Mouse (Mus musculus) hindbrain, postnatal 0 days (tissue): ENCODE data around the gene Ctnnbip1. TPM values are rescaled to one million over a fixed set of nuclear protein-coding genes. Genes with fewer than 3 reads are reported as not detected.

Experiments used
- ATAC-seq: fragments of 200-750 bp; cut with Nextera tagmentation; 2 replicates; pipeline ENCODE4 v1.8.0; 2017; ENCODE audit warnings: mild to moderate bottlenecking, moderate TSS enrichment, moderate library complexity
- DNase-seq: peaks from one replicate; pipeline ENCODE4 v3.0.0-alpha.2; 2015; ENCODE audit warnings: low spot score
- H3K27ac ChIP-seq: fragments of 300-500 bp; sonication (generic); 2 replicates; pipeline ENCODE4 v1.5.1; 2014; ENCODE audit warnings: mild to moderate bottlenecking
- H3K27me3 ChIP-seq: fragments of 300-500 bp; sonication (generic); 2 replicates; pipeline ENCODE4 v1.6.1; 2014; ENCODE audit warnings: low read length, mixed read lengths; ENCODE audit not compliant: insufficient read depth
- H3K36me3 ChIP-seq: fragments of 300-500 bp; sonication (generic); 2 replicates; pipeline ENCODE4 v1.6.1; 2014; ENCODE audit warnings: low read length, mixed read lengths; ENCODE audit not compliant: insufficient read depth
- H3K4me1 ChIP-seq: fragments of 300-500 bp; sonication (generic); 2 replicates; pipeline ENCODE4 v1.6.1; 2014; ENCODE audit warnings: antibody characterized with exemption, low read length, mixed read lengths; ENCODE audit not compliant: insufficient read depth
- H3K4me2 ChIP-seq: fragments of 300-500 bp; sonication (generic); 2 replicates; pipeline ENCODE4 v1.6.1; 2014; ENCODE audit warnings: low read depth, mild to moderate bottlenecking, low read length, moderate library complexity, mixed read lengths
- H3K4me3 ChIP-seq: fragments of 300-500 bp; sonication (generic); 2 replicates; pipeline ENCODE4 v1.5.1; 2014; ENCODE audit warnings: low read length
- H3K9ac ChIP-seq: fragments of 300-500 bp; sonication (generic); replicated peaks from 2 replicates; pipeline ENCODE4 v1.6.1; 2014; ENCODE audit warnings: mild to moderate bottlenecking, low read length, moderate library complexity, mixed read lengths
- H3K9me3 ChIP-seq: fragments of 300-500 bp; sonication (generic); 2 replicates; pipeline ENCODE4 v1.6.1; 2016; ENCODE audit warnings: low read length, mixed read lengths
- CTCF ChIP-seq: IDR thresholded peaks from 2 replicates; pipeline ENCODE4 v1.5.1; 2016; ENCODE audit warnings: antibody characterized with exemption, control low read depth, low read depth
- WGBS: fragments of 180-500 bp; shearing (Covaris S2); extraction: QIAGEN DNeasy Blood & Tissue Kit; methylation state at CpG from one replicate; pipeline ENCODE4 v1.1.7; 2014; 5-methylcytosine and 5-hydroxymethylcytosine counted together
- polyA plus RNA-seq: library from polyadenylated mRNA; unstranded; fragments of >200 nt; fragmentation: Nextera tagmentation; extraction: Ambion mirVana; gene quantifications from 2 replicates; pipeline ENCODE4 v1.2.1, GENCODE M21; 2015
- total RNA-seq: library from RNA; depleted of rRNA; stranded (reverse); fragments of >200 nt; gene quantifications from 2 replicates; pipeline ENCODE4 v1.2.3, GENCODE M21; 2014

The Ctnnbip1 gene
- total and polyA plus RNA-seq, 2 experiments from 2014 or later: 105 to 112 TPM

DNA sequence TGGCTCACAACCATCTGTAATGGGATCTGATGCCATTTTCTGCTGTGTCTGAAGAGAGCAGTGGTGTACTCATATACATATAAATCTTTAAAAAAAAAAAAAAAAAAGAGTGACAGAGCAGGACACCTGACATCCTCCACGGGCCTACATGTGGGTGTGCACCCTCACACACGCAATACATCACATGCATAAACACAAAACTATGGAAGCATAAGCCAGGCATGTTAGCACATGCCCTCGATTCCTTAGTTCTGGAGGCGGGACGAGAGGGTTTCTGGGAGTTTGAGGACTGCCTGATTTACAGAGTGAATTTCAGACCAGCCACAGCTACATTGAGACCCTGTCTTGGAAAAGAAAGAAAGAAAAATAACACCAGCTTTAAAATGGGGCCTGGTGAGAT lies 13.7 kb upstream of the Ctnnbip1 start:
- Histone ChIP-seq H3K27ac (no peak overlapping the region), H3K9me3 (no peaks in the 10 kb centered on the region), H3K9ac (no peak overlapping the region), H3K27me3 (no peaks in the 10 kb centered on the region), H3K4me2 (no peak overlapping the region), H3K4me3 (no peak overlapping the region), H3K36me3 (peaks cover 10% of the 10 kb centered on the region; the same call in 1 of the 2 replicates), H3K4me1 (no peaks in the 10 kb centered on the region)
- ATAC-seq (no peak), DNase-seq (no peak)
- no peak for TF ChIP-seq CTCF
- WGBS: 83% methylated on average over 5 of the region's 5 CpGs

DNA sequence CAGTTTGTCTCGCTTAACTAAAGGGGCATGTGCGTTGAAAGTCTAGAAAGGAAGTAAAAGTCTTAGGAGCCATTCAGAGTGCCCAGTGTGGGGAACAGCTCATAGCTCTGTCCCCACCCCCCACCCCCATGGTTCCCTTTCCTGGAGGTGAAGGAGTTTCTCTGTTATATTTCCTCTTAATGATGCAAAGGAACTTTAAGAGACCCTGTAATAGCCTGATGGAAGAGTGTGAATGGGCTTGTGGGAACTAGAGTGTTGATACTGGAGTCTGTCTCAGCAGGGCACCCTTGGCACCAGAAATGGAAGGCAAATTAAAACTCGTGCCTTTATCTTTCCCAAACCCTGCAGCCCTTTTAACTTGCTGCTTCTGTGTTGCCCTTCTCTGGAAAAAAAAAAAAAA lies 13.2 kb upstream of the Ctnnbip1 start:
- 26% methylated on average over 3 of the region's 3 CpGs for WGBS
- no peaks in the 10 kb centered on the region for H3K27me3 ChIP-seq
- no peak overlapping the region for H3K4me3 ChIP-seq
- no peak for DNase-seq
- no peak overlapping the region for H3K4me2 ChIP-seq
- ATAC-seq: no peak
- no peak overlapping the region for H3K9ac ChIP-seq
- TF ChIP-seq CTCF: no peak
- no peaks in the 10 kb centered on the region for H3K9me3 ChIP-seq
- H3K4me1 ChIP-seq: no peaks in the 10 kb centered on the region
- H3K36me3 ChIP-seq: peaks cover 7% of the 10 kb centered on the region; the same call in 1 of the 2 replicates
- H3K27ac ChIP-seq: no peak overlapping the region

DNA sequence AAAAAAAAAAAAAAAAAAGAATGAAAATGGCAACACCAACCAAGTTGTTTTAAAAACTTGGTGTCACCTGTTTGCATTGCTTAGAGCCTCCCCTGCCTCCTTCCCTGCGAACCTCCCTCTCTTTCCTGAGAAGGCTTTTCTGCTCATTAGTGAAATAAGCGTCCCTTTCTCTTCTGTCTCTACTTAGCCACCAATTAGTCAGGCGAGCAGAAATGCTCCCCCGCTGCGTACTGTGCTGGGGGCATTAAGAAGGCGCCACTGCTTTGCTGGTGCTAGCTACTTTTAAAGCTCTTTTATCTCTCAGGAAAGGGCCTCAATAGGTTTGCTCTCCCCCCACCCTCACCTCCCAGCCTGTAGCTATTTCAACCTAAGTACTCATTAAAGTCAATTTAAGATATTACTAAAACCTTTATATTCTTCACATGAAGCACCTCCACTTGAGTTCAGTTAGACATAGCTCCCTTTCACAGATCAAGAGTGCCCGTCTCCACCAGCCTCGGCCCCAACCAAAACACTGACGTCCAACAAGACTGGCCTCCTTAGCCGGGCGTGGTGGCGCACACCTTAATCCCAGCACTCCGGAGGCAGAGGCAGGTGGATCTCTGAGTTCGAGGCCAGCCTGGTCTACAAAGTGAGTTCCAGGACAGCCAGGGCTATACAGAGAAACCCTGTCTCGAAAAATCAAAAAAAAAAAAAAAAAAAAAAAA lies 12.6 kb upstream of the Ctnnbip1 start:
- ATAC-seq (no peak), DNase-seq (no peak)
- H3K4me3 ChIP-seq: no peak overlapping the region
- peaks cover 1% of the 10 kb centered on the region; the same call in 1 of the 2 replicates for H3K36me3 ChIP-seq
- no peaks in the 10 kb centered on the region for H3K4me1 ChIP-seq
- H3K27ac ChIP-seq: no peak overlapping the region
- no peak overlapping the region for H3K9ac ChIP-seq
- no peak overlapping the region for H3K4me2 ChIP-seq
- TF ChIP-seq CTCF: no peak
- H3K27me3 ChIP-seq: no peaks in the 10 kb centered on the region
- WGBS: 58% methylated on average over 14 of the region's 15 CpGs
- H3K9me3 ChIP-seq: no peaks in the 10 kb centered on the region

DNA sequence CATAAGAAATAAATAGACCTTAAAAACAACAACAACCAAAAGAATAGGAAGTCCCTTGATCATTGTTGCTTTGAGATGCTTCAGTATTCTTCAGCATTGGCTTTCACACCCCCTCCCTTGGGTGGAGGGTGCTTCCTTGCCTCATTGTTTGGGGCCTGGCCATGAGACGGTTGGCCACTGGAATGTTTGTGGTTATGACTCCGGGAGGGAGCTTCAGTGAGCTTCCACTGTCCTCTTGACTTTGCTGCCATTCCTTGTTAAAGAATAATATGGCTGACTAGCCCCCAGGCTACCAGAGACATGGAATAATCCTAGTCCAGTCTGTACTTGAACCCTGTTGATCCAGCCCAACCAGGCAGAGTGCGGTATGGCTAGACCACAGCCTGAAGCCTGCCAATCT lies 11.1 kb upstream of the Ctnnbip1 start:
- no peak for TF ChIP-seq CTCF
- no peak for DNase-seq
- Histone ChIP-seq H3K27ac (no peak overlapping the region), H3K4me2 (no peak overlapping the region), H3K9ac (no peak overlapping the region), H3K4me3 (no peak overlapping the region), H3K27me3 (no peaks in the 10 kb centered on the region), H3K4me1 (no peaks in the 10 kb centered on the region), H3K36me3 (no peaks in the 10 kb centered on the region), H3K9me3 (no peaks in the 10 kb centered on the region)
- WGBS: 85% methylated on average over 3 of the region's 3 CpGs
- no peak for ATAC-seq

DNA sequence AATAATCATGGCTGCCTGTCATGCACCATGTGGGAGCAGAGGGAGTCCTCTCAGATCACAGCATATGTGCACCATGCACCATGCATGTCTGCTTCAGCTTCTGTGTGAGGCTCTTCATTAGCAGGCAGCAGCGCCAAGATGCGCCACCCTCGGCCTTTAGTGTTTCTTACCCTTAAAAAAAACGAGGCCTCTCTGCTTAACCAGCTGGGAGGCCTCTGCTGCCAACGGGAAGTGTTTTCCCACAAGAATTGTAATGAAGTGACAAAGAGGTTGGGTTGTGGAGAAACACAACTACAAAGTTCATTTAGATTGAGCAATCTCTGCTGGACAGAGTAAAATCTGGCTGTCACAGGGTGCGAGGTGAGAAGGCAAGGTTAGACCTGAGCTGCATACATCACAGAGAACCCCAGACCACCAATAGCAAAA lies 6.8 kb upstream of the Ctnnbip1 start:
- H3K9ac ChIP-seq: no peak overlapping the region
- peak overlapping the region; percentile 36; the same call in 1 of the 2 replicates for H3K27ac ChIP-seq
- no peak overlapping the region for H3K4me3 ChIP-seq
- no peaks in the 10 kb centered on the region for H3K27me3 ChIP-seq
- H3K9me3 ChIP-seq: no peaks in the 10 kb centered on the region
- H3K4me1 ChIP-seq: no peaks in the 10 kb centered on the region
- 30% methylated on average over 6 of the region's 6 CpGs for WGBS
- 0 out of 2 replicates have a peak, but pooled peaks have one; percentile 1 for TF ChIP-seq CTCF
- DNase-seq: peak; percentile 43
- peak; percentile 35; the same call in 1 of the 2 replicates for ATAC-seq
- H3K4me2 ChIP-seq: no peak overlapping the region
- no peaks in the 10 kb centered on the region for H3K36me3 ChIP-seq

DNA sequence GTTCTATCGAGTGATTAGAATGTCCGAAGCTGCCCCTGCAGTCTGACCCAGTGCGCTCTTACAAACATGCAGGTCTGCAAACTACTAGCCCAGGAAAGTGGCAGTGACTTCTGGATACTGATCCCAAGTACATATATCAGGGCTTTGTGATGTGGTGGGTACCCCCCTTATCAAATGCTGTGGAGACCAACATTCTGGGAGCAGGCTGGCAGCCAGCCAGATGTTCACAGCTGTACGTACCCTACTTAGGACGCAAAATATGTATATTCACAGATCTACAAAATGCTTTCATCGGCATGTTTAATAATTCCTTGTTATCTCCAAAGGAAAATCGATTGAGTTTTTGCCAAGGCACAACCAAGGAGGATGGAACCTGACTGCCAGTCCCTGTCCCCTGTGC lies 6.0 kb upstream of the Ctnnbip1 start:
- WGBS: 78% methylated on average over 7 of the region's 7 CpGs
- ATAC-seq (no peak), DNase-seq (no peak)
- Histone ChIP-seq H3K4me3 (no peak overlapping the region), H3K27me3 (no peaks in the 10 kb centered on the region), H3K4me2 (no peak overlapping the region), H3K9ac (no peak overlapping the region), H3K27ac (no peak overlapping the region), H3K9me3 (no peaks in the 10 kb centered on the region), H3K4me1 (no peaks in the 10 kb centered on the region), H3K36me3 (no peaks in the 10 kb centered on the region)
- TF ChIP-seq CTCF: no peak

DNA sequence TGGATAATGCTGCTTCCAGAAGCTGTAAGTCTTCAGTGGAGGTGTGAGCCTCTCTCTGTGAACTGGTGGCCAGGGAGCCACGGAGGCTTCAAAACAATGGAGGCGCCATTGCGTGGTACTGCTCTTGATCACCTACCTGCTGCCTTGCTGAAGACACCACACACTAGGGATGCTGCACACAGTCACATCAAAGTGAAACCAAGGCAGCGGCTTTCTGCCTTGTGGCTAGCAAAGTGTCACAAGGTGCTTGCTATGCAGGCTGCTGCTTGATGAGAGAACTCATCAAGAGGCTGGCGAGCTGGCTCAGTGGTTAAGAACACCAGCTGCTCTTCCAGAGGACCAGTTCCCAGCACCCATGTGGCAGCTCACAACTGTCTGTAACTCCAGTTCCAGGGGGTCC lies 2.3 kb upstream of the Ctnnbip1 start:
- 91% methylated on average over 5 of the region's 5 CpGs for WGBS
- Histone ChIP-seq H3K27ac (no peak overlapping the region), H3K4me1 (0 out of 2 replicates have a peak, but pooled peaks cover 6% of the 10 kb centered on the region), H3K4me2 (no peak overlapping the region), H3K36me3 (no peaks in the 10 kb centered on the region), H3K4me3 (no peak overlapping the region), H3K27me3 (no peaks in the 10 kb centered on the region), H3K9me3 (no peaks in the 10 kb centered on the region), H3K9ac (no peak overlapping the region)
- ATAC-seq: no peak
- no peak for TF ChIP-seq CTCF
- no peak for DNase-seq
